Mouse (Mus musculus) embryonic fibroblast, embryonic 13.5 days (primary cell): ENCODE results near the gene Ppm1b.

Experiments used
- CTCF ChIP-seq: IDR thresholded peaks from 2 replicates; pipeline ENCODE4 v1.5.1; 2011; ENCODE audit warnings: mild to moderate bottlenecking, control low read depth, low read length, moderate library complexity, borderline replicate concordance; ENCODE audit not compliant: insufficient read depth
- POLR2A ChIP-seq: IDR thresholded peaks from 2 replicates; pipeline ENCODE4 v1.6.1; 2011; ENCODE audit warnings: low read depth, mild to moderate bottlenecking, control low read depth, low read length, moderate library complexity

DNA sequence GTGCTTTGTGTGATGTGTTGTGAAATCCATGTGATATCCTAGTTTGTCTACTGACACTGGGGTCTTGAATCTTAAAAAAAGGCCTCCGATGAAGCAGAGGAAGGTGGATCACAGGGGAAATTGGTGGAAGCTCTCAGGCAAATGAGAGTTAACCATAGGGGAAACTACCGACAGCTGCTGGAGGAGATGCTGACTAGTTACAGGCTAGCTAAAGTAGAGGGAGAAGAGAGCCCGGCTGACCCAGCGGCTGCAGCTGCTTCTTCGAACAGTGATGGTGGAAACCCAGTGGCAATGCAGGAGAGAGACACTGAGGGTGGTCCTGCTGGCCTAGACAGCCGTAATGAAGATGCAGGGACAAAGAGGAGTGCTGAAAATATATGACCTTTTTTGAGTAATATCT is 56.9 kb downstream of the Ppm1b start:
- no peak for TF ChIP-seq CTCF
- no peak for TF ChIP-seq POLR2A
